Mouse (Mus musculus): ENCODE measurements around the gene H60c. TPM values are rescaled to one million over a fixed set of nuclear protein-coding genes. Genes with fewer than 3 reads are reported as not detected.
"Not testable (repeated sequence)": the region's sequence is repeated elsewhere in the genome, so short reads cannot be mapped to it uniquely, and the experiment has no call there.

Gene H60c
- 1.3 and 1.5 TPM in 2 replicates for polyA plus RNA-seq (2015; fragmentation: Nextera tagmentation; extraction: Ambion mirVana)

DNA sequence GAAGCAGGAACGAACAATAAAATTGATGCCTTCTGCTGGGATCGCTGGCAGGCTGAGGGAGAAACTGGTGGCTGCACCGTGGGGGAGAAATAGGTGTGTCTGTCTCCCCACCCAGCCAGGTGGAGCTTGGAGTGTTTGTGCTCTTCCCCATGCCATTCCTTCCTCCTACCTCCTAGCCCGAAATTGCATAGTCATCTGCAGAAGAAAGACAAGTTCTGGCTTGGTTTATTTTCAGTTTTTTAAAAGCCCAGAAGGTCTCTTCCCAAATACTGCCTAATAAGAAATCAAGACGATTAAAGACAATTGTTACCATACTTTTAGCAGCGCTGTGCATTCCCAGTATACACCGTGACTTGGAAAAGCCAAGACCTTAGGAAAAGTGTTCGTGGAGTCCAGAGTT, at the start of gene H60c:
Gene H60c, minus strand, starts transcription at position 101 of the 400 bp plus-strand sequence.
- 68% methylated on average over 8 of the region's 8 CpGs for WGBS
- H3K4me3 ChIP-seq: no peak within 1 kb of the TSS

DNA sequence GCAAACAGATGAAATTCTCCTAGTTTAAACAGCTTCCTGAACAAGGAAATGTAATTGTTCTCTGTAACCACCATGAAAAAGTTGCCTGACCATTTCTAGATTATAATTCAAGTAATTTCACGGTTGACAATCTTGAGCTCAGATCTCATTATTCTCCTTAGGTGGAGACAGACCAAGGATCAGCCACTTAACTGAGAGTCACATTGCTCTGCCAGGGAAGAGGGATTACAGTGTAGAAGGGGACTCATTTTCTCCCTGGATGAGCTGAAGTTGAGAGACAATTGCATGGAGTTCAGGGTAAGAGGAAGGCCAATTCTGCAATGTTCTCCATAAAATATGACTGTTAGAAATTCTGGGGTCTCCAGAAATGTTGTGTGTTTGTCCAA, 41.2 kb upstream of the H60c start:
- H3K36me3 ChIP-seq: no peaks in the 10 kb centered on the region
- no peaks in the 10 kb centered on the region for H3K4me1 ChIP-seq
- H3K4me3 ChIP-seq: no peak overlapping the region
- no peak overlapping the region for H3K4me2 ChIP-seq
- H3K27me3 ChIP-seq: no peaks in the 10 kb centered on the region
- no peak overlapping the region for H3K27ac ChIP-seq
- WGBS: 73% methylated on average over 1 of the region's 1 CpGs
- no peaks in the 10 kb centered on the region for H3K9me3 ChIP-seq
- H3K9ac ChIP-seq: no peak overlapping the region
- ATAC-seq (ENCODE audit: insufficient number of reproducible peaks, insufficient read depth, low FRiP score, low TSS enrichment, low read depth): no peak

More for the DNA sequence above, at the start of gene H60c:
- no peaks in the 10 kb centered on the region for H3K27me3 ChIP-seq
- H3K4me1 ChIP-seq: no peaks in the 10 kb centered on the region
- H3K9ac ChIP-seq: no peak within 1 kb of the TSS
- H3K9me3 ChIP-seq: no peaks in the 10 kb centered on the region
- no peaks in the 10 kb centered on the region for H3K36me3 ChIP-seq
- H3K27ac ChIP-seq: no peak within 1 kb of the TSS
- no peak within 1 kb of the TSS for H3K4me2 ChIP-seq
- no peak for ATAC-seq (ENCODE audit: insufficient number of reproducible peaks, insufficient read depth, low FRiP score, low TSS enrichment, low read depth)

DNA sequence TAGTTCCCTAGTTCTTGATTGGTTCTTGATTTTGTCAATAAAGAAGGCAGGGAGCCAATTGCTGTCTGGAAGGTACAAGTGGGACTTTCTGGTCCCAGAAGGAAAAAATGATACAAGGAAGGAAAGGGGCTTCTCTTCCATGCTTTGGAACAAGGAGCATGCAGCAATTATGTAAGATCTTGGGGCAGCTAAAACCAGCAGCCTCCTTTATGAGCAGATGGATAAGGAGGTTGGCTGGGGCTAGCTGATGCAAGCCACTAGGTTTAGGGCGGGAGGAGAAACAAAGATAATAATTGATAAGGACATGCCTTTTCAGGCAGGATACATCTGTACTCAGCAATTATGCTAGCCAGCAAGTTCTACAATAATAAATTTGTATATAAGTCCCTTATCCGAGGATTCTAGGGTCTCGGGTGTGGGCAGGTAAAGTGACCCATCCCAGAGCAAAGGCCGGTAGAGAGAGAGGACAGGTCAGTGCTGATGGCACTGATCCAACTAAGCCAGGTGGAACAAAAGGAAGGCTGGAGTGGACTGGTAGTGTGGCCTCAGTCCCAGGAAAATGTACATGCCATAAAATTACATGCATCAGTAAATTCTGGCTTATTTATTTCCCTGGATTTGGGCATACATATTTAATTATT, 40.7 kb upstream of the H60c start:
- Histone ChIP-seq H3K4me2 (no peak overlapping the region), H3K36me3 (no peaks in the 10 kb centered on the region), H3K4me1 (no peaks in the 10 kb centered on the region), H3K27ac (no peak overlapping the region), H3K27me3 (no peaks in the 10 kb centered on the region), H3K9ac (no peak overlapping the region), H3K9me3 (no peaks in the 10 kb centered on the region), H3K4me3 (no peak overlapping the region)
- 76% methylated on average over 4 of the region's 4 CpGs for WGBS
- ATAC-seq (ENCODE audit: insufficient number of reproducible peaks, insufficient read depth, low FRiP score, low TSS enrichment, low read depth): no peak

DNA sequence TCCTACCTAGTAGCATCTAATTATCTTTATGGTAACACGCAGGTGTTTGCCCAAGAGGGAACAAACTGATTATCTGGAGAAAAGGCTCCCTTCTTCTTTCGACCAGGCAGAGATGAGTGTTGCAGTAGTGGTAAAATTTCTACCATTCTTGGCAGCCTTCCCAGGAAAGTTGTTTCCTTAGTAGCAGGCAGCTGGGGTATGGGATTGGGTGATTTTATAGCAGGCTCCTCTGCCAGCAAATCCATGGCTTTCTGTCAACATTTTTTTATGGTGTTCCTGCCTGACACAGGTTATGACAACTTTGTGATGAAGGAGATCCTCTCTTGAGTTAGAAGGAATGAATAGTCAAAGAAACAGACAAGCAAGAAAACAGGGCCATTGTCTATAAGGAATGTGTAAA, 40.2 kb upstream of the H60c start:
- no peak overlapping the region for H3K4me3 ChIP-seq
- no peak overlapping the region for H3K9ac ChIP-seq
- no peak for ATAC-seq (ENCODE audit: insufficient number of reproducible peaks, insufficient read depth, low FRiP score, low TSS enrichment, low read depth)
- 48% methylated on average over 2 of the region's 2 CpGs for WGBS
- no peaks in the 10 kb centered on the region for H3K36me3 ChIP-seq
- no peaks in the 10 kb centered on the region for H3K27me3 ChIP-seq
- H3K9me3 ChIP-seq: no peaks in the 10 kb centered on the region
- no peaks in the 10 kb centered on the region for H3K4me1 ChIP-seq
- no peak overlapping the region for H3K27ac ChIP-seq
- H3K4me2 ChIP-seq: no peak overlapping the region

DNA sequence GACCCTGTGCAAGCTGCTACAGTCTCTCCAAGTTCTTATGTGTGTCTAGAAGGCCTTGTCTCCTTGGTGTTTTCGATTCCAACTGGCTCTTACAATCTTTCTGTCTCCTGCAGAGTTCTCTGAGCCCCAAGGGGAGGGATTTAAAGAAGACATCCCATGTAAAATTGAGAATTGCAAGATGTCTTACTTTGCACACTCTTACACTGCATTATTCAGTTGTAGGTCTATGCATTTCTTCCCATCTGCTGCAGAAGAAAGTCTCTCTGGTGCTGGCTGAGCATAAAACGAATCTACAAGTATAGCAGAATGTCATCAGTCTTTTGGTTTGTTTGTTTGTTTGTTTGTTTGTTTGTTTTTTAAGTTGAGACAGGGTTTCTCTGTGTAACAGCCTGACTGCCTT, 26.4 kb upstream of the H60c start:
- H3K4me2 ChIP-seq: no peak overlapping the region

DNA sequence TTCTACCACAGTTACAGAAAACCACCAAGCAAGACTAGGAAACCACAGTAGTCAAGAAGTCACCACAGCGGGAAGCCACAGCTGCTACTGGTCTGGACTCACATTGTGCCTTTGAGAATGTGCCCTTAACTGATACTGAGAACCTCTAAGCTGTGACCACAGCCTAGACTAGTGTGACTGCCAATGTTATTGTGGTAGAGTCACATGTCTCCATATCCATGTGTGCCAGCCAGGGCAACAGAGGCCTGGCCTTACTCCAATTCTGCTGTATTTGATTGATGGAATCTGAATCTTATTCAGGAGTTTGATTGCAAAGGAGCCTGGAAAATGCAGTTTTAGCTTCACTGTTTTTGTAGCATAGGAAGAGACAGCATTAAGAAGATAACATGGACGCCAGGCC, 13.5 kb upstream of the H60c start:
- Histone ChIP-seq H3K9ac (no peak overlapping the region), H3K4me3 (no peak overlapping the region), H3K27ac (no peak overlapping the region), H3K4me1 (no peaks in the 10 kb centered on the region), H3K27me3 (no peaks in the 10 kb centered on the region), H3K36me3 (no peaks in the 10 kb centered on the region), H3K9me3 (no peaks in the 10 kb centered on the region), H3K4me2 (no peak overlapping the region)
- WGBS: 87% methylated on average over 2 of the region's 2 CpGs
- 0 out of 2 replicates have a peak, but pooled peaks have one; percentile 52 for ATAC-seq (ENCODE audit: insufficient number of reproducible peaks, insufficient read depth, low FRiP score, low TSS enrichment, low read depth)

More for the DNA sequence above, 26.4 kb upstream of the H60c start:
- no peaks in the 10 kb centered on the region for H3K9me3 ChIP-seq
- H3K27ac ChIP-seq: no peak overlapping the region
- 55% methylated on average over 2 of the region's 2 CpGs for WGBS
- H3K9ac ChIP-seq: no peak overlapping the region
- no peak overlapping the region for H3K4me3 ChIP-seq
- no peaks in the 10 kb centered on the region for H3K4me1 ChIP-seq
- ATAC-seq (ENCODE audit: insufficient number of reproducible peaks, insufficient read depth, low FRiP score, low TSS enrichment, low read depth): no peak
- H3K27me3 ChIP-seq: no peaks in the 10 kb centered on the region
- H3K36me3 ChIP-seq: no peaks in the 10 kb centered on the region

DNA sequence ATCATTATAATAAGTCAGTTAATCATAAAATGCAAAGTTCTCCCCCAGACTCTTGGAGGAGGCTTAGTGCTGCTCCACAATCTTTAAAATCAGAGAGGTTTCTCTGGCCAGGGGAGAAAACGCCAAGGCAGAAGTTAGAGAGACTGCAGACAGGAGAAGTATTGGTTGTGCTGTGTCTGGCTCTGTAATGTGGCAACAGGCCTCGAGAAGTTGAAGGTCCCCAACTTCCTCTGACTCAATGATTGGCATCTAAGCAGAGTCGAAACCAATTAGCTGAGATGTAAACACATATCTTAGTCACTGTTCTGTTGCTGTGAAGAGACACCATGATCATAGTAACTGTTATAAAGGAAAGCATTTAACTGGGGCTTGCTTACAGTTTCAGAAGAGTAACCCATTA, 6.5 kb upstream of the H60c start:
- H3K27ac ChIP-seq: no peak overlapping the region
- no peak overlapping the region for H3K4me2 ChIP-seq
- no peaks in the 10 kb centered on the region for H3K36me3 ChIP-seq
- no peak for ATAC-seq (ENCODE audit: insufficient number of reproducible peaks, insufficient read depth, low FRiP score, low TSS enrichment, low read depth)
- no peaks in the 10 kb centered on the region for H3K4me1 ChIP-seq
- H3K27me3 ChIP-seq: no peaks in the 10 kb centered on the region
- WGBS: 76% methylated on average over 3 of the region's 3 CpGs
- no peak overlapping the region for H3K4me3 ChIP-seq
- H3K9ac ChIP-seq: no peak overlapping the region
- no peaks in the 10 kb centered on the region for H3K9me3 ChIP-seq

DNA sequence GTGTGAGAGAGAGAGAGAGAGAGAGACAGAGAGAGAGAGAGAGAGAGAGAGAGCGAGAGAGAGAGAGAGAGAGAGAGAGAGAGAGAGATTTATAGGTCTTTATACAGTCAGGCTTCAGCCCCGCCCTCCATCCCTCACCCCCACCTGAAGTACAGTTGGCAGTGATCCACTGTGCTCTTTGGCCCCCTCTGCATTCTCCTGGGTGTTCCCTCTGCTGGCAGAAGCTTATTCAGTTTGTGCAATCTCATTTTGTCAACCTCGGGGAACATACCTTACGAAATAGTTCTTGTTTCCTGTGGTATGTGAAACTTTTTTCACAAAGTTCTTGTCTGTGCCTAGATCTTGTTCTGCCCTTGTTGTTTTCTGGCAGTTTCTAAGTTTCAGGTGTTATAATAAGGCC, 3.5 kb upstream of the H60c start:
- H3K36me3 ChIP-seq: no peaks in the 10 kb centered on the region
- H3K9ac ChIP-seq: no peak overlapping the region
- whole genome bisulfite sequencing: 66% methylated on average over 4 of the region's 4 CpGs
- no peak overlapping the region for H3K4me2 ChIP-seq
- H3K4me1 ChIP-seq: no peaks in the 10 kb centered on the region
- no peaks in the 10 kb centered on the region for H3K27me3 ChIP-seq
- H3K4me3 ChIP-seq: no peak overlapping the region
- no peak for ATAC-seq (ENCODE audit: insufficient number of reproducible peaks, insufficient read depth, low FRiP score, low TSS enrichment, low read depth)
- H3K9me3 ChIP-seq: no peaks in the 10 kb centered on the region
- no peak overlapping the region for H3K27ac ChIP-seq

DNA sequence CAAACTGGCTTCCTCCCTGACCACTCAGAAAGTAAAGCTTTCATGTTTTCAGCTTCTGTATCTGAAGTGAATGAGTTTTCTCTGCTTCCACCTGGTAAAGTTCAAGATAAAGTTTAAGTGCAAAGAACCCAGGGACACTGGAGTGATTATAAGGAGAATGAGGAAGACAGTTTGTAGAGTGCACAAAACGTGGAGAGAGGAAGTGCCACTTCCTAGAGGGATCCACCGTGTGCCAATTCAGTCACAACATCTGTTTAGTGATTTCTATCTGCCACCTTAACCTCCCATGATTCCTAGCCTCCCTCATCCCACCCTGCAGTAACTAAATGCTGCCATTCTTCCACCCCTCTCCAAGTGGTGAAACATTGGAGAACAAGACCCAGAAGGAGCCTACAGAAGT, 842 bp downstream of the H60c start:
- Histone ChIP-seq H3K4me1 (no peaks in the 10 kb centered on the region), H3K9me3 (no peaks in the 10 kb centered on the region), H3K4me2 (no peak overlapping the region), H3K36me3 (no peaks in the 10 kb centered on the region), H3K4me3 (no peak overlapping the region), H3K27me3 (no peaks in the 10 kb centered on the region), H3K9ac (no peak overlapping the region), H3K27ac (no peak overlapping the region)
- ATAC-seq (ENCODE audit: insufficient number of reproducible peaks, insufficient read depth, low FRiP score, low TSS enrichment, low read depth): no peak
- WGBS: 58% methylated on average over 2 of the region's 2 CpGs

DNA sequence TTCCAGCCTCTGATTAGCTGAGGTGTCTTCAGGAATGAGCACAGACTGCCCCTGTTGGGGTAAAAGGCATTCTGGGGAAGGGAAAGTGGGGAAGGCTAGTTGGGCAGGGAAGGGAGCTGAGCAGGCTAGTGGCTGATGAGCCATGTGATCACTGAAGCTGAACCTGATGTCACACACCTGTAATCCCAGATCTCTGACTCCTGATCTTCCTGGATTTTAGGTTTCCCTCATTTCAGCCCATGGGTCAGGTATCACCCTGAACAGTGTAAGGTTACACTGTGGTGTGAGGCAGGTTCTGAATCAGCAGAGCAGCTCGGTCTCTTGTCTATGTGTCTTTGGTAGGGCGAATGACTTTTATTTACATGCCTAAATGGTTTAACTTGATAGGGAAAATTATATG, 4.8 kb downstream of the H60c start:
- no peak overlapping the region for H3K27ac ChIP-seq
- H3K9me3 ChIP-seq: no peaks in the 10 kb centered on the region
- no peak overlapping the region for H3K4me3 ChIP-seq
- no peak overlapping the region for H3K4me2 ChIP-seq
- H3K27me3 ChIP-seq: no peaks in the 10 kb centered on the region
- ATAC-seq (ENCODE audit: insufficient number of reproducible peaks, insufficient read depth, low FRiP score, low TSS enrichment, low read depth): no peak
- no peak overlapping the region for H3K9ac ChIP-seq
- H3K36me3 ChIP-seq: no peaks in the 10 kb centered on the region
- H3K4me1 ChIP-seq: no peaks in the 10 kb centered on the region
- WGBS: 74% methylated on average over 2 of the region's 2 CpGs

DNA sequence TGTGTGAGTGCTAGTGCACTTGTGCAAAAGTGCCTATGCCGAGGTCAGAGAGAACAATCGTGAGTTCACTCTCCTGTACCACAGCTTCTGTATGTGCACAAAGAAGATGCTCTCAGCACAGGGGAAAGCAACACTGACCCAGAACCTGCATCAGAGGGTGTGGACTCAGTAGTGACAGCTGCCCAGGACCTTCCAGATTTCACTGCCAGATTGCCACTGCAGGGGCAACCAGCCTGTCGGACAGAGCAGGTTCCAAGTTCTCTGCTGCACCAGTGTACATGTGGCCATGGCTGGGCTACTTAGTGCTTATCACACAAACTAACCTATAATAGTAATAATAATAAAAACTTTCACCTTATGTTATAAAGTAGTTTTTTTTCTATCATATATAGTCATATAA, 10.2 kb downstream of the H60c start:
- Histone ChIP-seq H3K36me3 (no peaks in the 10 kb centered on the region), H3K9me3 (no peaks in the 10 kb centered on the region), H3K4me1 (no peaks in the 10 kb centered on the region), H3K9ac (no peak overlapping the region), H3K4me2 (no peak overlapping the region), H3K4me3 (no peak overlapping the region), H3K27ac (no peak overlapping the region), H3K27me3 (no peaks in the 10 kb centered on the region)
- WGBS: 91% methylated on average over 3 of the region's 3 CpGs
- ATAC-seq (ENCODE audit: insufficient number of reproducible peaks, insufficient read depth, low FRiP score, low TSS enrichment, low read depth): no peak

DNA sequence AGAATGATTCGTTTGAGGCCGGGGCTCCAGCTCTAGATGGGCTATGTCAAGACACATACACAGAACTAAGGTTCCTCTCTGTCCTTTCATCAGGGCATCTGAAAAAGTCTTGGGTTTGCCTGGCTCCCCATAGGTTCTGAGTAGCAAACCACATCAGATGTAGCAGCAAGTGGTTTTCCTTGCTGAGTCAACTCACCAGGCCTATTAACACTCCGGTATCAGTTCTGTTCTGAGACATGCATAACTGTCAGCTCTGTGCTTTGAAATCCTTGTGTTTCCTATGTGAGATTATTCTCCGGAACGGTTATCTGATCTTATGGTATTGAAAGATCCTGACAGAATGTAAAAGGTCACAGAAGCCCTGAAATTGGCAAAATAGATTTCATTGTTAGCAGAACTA, 29.1 kb downstream of the H60c start:
- ATAC-seq (ENCODE audit: insufficient number of reproducible peaks, insufficient read depth, low FRiP score, low TSS enrichment, low read depth); H3K27ac ChIP-seq; H3K36me3 ChIP-seq; H3K9me3 ChIP-seq; H3K27me3 ChIP-seq; H3K9ac ChIP-seq; H3K4me3 ChIP-seq; H3K4me1 ChIP-seq; H3K4me2 ChIP-seq: not testable (repeated sequence)
- 82% methylated on average over 5 of the region's 5 CpGs for WGBS
